Comparison of ENCODE assay signal across 16 mouse cellular contexts in genomic region chr3:11155350-11155749, GRCm38 (mm10).
DNase-seq lines count a peak whose midpoint lies in the region; ATAC-seq and TF ChIP-seq lines count a peak whose summit lies in the region.
"Had no signal": no experiment of that assay in that cellular context is flagged by ENCODE, and none has a peak within 500 bp of the region (broad histone marks: within the 10 kb centered on the region; RNA-seq: fewer than 3 reads in every experiment).

No protein-coding gene starts in this region.

- DNase-seq in embryonic facial prominence, embryonic 14.5 days (ENCODE audit: low spot score): peak; percentile 46
- no peak for DNase-seq in embryonic facial prominence, embryonic 10.5 days (ENCODE audit: low spot score)
- peak; percentile 2 to 38 for DNase-seq in layer of hippocampus, adult 18-20 months (ENCODE audit: low spot score in 2 of 2)
- no peak for DNase-seq in layer of hippocampus, postnatal 36 days
- DNase-seq in midbrain, postnatal 0 days (ENCODE audit: low spot score): peak; percentile 78
- DNase-seq in right cerebral cortex, postnatal 14 days: peak; percentile 34
- DNase-seq: adrenal gland, postnatal 36 days; gastrocnemius, postnatal 36 days; heart, postnatal 4 days; kidney, postnatal 14 days had no signal

- no peak overlapping the region for H3K27ac ChIP-seq in embryonic facial prominence, embryonic 14.5 days (replicated peaks; ENCODE audit: low read depth, low read length)
- H3K27ac ChIP-seq in embryonic facial prominence, embryonic 10.5 days (replicated peaks): no peak overlapping the region
- H3K27ac ChIP-seq in midbrain, postnatal 0 days (ENCODE audit: low read depth, low read length): no peak overlapping the region
- H3K27ac ChIP-seq in midbrain, embryonic 13.5 days: no peak overlapping the region
- H3K27ac ChIP-seq in intestine, embryonic 15.5 days: no peak overlapping the region
- H3K27ac ChIP-seq: embryonic facial prominence, embryonic 15.5 days; liver, embryonic 12.5 days had no signal

- H3K9me3 ChIP-seq in embryonic facial prominence, embryonic 14.5 days (ENCODE audit: control insufficient read depth, low read length): no peaks in the 10 kb centered on the region
- H3K9me3 ChIP-seq in embryonic facial prominence, embryonic 10.5 days: no peaks in the 10 kb centered on the region
- no peaks in the 10 kb centered on the region for H3K9me3 ChIP-seq in midbrain, postnatal 0 days (ENCODE audit: low read length)
- no peaks in the 10 kb centered on the region for H3K9me3 ChIP-seq in midbrain, embryonic 13.5 days
- no peaks in the 10 kb centered on the region for H3K9me3 ChIP-seq in intestine, embryonic 15.5 days
- H3K9me3 ChIP-seq: embryonic facial prominence, embryonic 15.5 days had no signal

- no peak for ATAC-seq in embryonic facial prominence, embryonic 14.5 days (ENCODE audit: low read depth)
- ATAC-seq in midbrain, postnatal 0 days (ENCODE audit: low FRiP score): no peak
- no peak for ATAC-seq in midbrain, embryonic 13.5 days
- no peak for ATAC-seq in intestine, embryonic 15.5 days
- ATAC-seq: intestine, postnatal 0 days; liver, embryonic 12.5 days had no signal

- H3K27me3 ChIP-seq in embryonic facial prominence, embryonic 14.5 days (replicated peaks; ENCODE audit: control insufficient read depth, insufficient read depth, low read length): no peaks in the 10 kb centered on the region
- no peaks in the 10 kb centered on the region for H3K27me3 ChIP-seq in embryonic facial prominence, embryonic 10.5 days (replicated peaks; ENCODE audit: low read depth, poor library complexity, severe bottlenecking)
- no peaks in the 10 kb centered on the region for H3K27me3 ChIP-seq in midbrain, postnatal 0 days (ENCODE audit: insufficient read depth, low read length)
- no peaks in the 10 kb centered on the region for H3K27me3 ChIP-seq in midbrain, embryonic 13.5 days
- no peaks in the 10 kb centered on the region for H3K27me3 ChIP-seq in intestine, embryonic 15.5 days (replicated peaks)
- H3K27me3 ChIP-seq: embryonic facial prominence, embryonic 15.5 days; heart, embryonic 12.5 days; liver, embryonic 12.5 days had no signal

- no peaks in the 10 kb centered on the region for H3K4me1 ChIP-seq in embryonic facial prominence, embryonic 14.5 days (ENCODE audit: control insufficient read depth, insufficient read depth, low read length)
- no peaks in the 10 kb centered on the region for H3K4me1 ChIP-seq in embryonic facial prominence, embryonic 10.5 days
- no peaks in the 10 kb centered on the region for H3K4me1 ChIP-seq in midbrain, postnatal 0 days (ENCODE audit: insufficient read depth, low read length)
- no peaks in the 10 kb centered on the region for H3K4me1 ChIP-seq in midbrain, embryonic 13.5 days (replicated peaks)
- H3K4me1 ChIP-seq in intestine, embryonic 15.5 days (replicated peaks): no peaks in the 10 kb centered on the region
- H3K4me1 ChIP-seq: embryonic facial prominence, embryonic 15.5 days; heart, embryonic 12.5 days; liver, embryonic 12.5 days had no signal

- no peak overlapping the region for H3K4me2 ChIP-seq in embryonic facial prominence, embryonic 14.5 days (ENCODE audit: low read depth, low read length)
- no peak overlapping the region for H3K4me2 ChIP-seq in midbrain, postnatal 0 days (ENCODE audit: low read depth, low read length, poor library complexity, severe bottlenecking)
- no peak overlapping the region for H3K4me2 ChIP-seq in midbrain, embryonic 13.5 days (replicated peaks)
- no peak overlapping the region for H3K4me2 ChIP-seq in intestine, embryonic 15.5 days (replicated peaks)
- H3K4me2 ChIP-seq: embryonic facial prominence, embryonic 15.5 days; heart, embryonic 12.5 days; liver, embryonic 12.5 days had no signal

- no peak overlapping the region for H3K4me3 ChIP-seq in embryonic facial prominence, embryonic 14.5 days (ENCODE audit: low read depth, low read length)
- H3K4me3 ChIP-seq in embryonic facial prominence, embryonic 10.5 days: no peak overlapping the region
- H3K4me3 ChIP-seq in midbrain, postnatal 0 days (ENCODE audit: low read depth, low read length): no peak overlapping the region
- H3K4me3 ChIP-seq in midbrain, embryonic 13.5 days (replicated peaks): no peak overlapping the region
- no peak overlapping the region for H3K4me3 ChIP-seq in intestine, embryonic 15.5 days (replicated peaks)
- H3K4me3 ChIP-seq: embryonic facial prominence, embryonic 15.5 days; heart, embryonic 12.5 days; liver, embryonic 12.5 days had no signal

- H3K9ac ChIP-seq in embryonic facial prominence, embryonic 14.5 days (ENCODE audit: low read depth, low read length): no peak overlapping the region
- H3K9ac ChIP-seq in midbrain, postnatal 0 days (replicated peaks; ENCODE audit: low read length, poor library complexity, severe bottlenecking): no peak overlapping the region
- H3K9ac ChIP-seq in midbrain, embryonic 13.5 days (replicated peaks): no peak overlapping the region
- no peak overlapping the region for H3K9ac ChIP-seq in intestine, embryonic 15.5 days
- H3K9ac ChIP-seq: embryonic facial prominence, embryonic 15.5 days; heart, embryonic 12.5 days; liver, embryonic 12.5 days had no signal

- no peaks in the 10 kb centered on the region for H3K36me3 ChIP-seq in embryonic facial prominence, embryonic 14.5 days (ENCODE audit: control insufficient read depth, insufficient read depth, low read length)
- H3K36me3 ChIP-seq in embryonic facial prominence, embryonic 10.5 days (replicated peaks): no peaks in the 10 kb centered on the region
- no peaks in the 10 kb centered on the region for H3K36me3 ChIP-seq in midbrain, postnatal 0 days (ENCODE audit: insufficient read depth, low read length)
- no peaks in the 10 kb centered on the region for H3K36me3 ChIP-seq in midbrain, embryonic 13.5 days
- no peaks in the 10 kb centered on the region for H3K36me3 ChIP-seq in intestine, embryonic 15.5 days
- H3K36me3 ChIP-seq: embryonic facial prominence, embryonic 15.5 days; heart, embryonic 12.5 days; liver, embryonic 12.5 days had no signal

- WGBS in embryonic facial prominence, embryonic 14.5 days: 53% methylated on average over 1 of the region's 1 CpGs
- 88% methylated on average over 1 of the region's 1 CpGs for WGBS in embryonic facial prominence, embryonic 10.5 days
- WGBS in midbrain, postnatal 0 days: 51% methylated on average over 1 of the region's 1 CpGs
- WGBS in midbrain, embryonic 13.5 days: 68% methylated on average over 1 of the region's 1 CpGs
- 53% methylated on average over 1 of the region's 1 CpGs for WGBS in intestine, embryonic 15.5 days

- no peak for TF ChIP-seq CTCF in midbrain, postnatal 0 days (IDR thresholded peaks at IDR 0.05)

Comparison
In these comparisons a context has a peak if more than half of its experiments do, and no peak if none do; other contexts are left out.
1. DNase-seq: peak in embryonic facial prominence, embryonic 14.5 days (single experiment), layer of hippocampus, adult 18-20 months (2 of 2), midbrain, postnatal 0 days (single experiment) and right cerebral cortex, postnatal 14 days (single experiment); none in embryonic facial prominence, embryonic 10.5 days (single experiment) and layer of hippocampus, postnatal 36 days (0 of 2).